Mouse (Mus musculus) kidney, embryonic 16.5 days (tissue): ENCODE results near the gene Gcnt2. TPM values are rescaled to one million over a fixed set of nuclear protein-coding genes. Genes with fewer than 3 reads are reported as not detected.
A peak's percentile ranks its signal among the peaks of the same experiment; 100 is the strongest.

Source experiments
- ATAC-seq: fragments of 200-750 bp; cut with Nextera tagmentation; 2 replicates; pipeline ENCODE4 v1.8.0; 2017; ENCODE audit warnings: moderate TSS enrichment; ENCODE audit not compliant: low FRiP score, low TSS enrichment
- H3K27ac ChIP-seq: fragments of 300-500 bp; sonication (generic); 2 replicates; pipeline ENCODE4 v1.5.1; 2014; ENCODE audit warnings: low read length
- H3K27me3 ChIP-seq: fragments of 300-500 bp; sonication (generic); 2 replicates; pipeline ENCODE4 v1.6.1; 2014; ENCODE audit warnings: low read length, control low read depth, mixed read lengths; ENCODE audit not compliant: insufficient read depth
- H3K36me3 ChIP-seq: fragments of 300-500 bp; sonication (generic); 2 replicates; pipeline ENCODE4 v1.6.1; 2014; ENCODE audit warnings: low read length, control low read depth, mixed read lengths; ENCODE audit not compliant: insufficient read depth
- H3K4me1 ChIP-seq: fragments of 300-500 bp; sonication (generic); 2 replicates; pipeline ENCODE4 v1.6.1; 2014; ENCODE audit warnings: low read length, control low read depth, mixed read lengths; ENCODE audit not compliant: insufficient read depth
- H3K4me2 ChIP-seq: fragments of 300-500 bp; sonication (generic); replicated peaks from 2 replicates; pipeline ENCODE4 v1.6.1; 2014; ENCODE audit warnings: low read depth, low read length
- H3K4me3 ChIP-seq: fragments of 300-500 bp; sonication (generic); 2 replicates; pipeline ENCODE4 v1.5.1; 2014; ENCODE audit warnings: mild to moderate bottlenecking, low read length
- H3K9ac ChIP-seq: fragments of 300-500 bp; sonication (generic); replicated peaks from 2 replicates; pipeline ENCODE4 v1.6.1; 2014; ENCODE audit warnings: low read length
- H3K9me3 ChIP-seq: fragments of 300-500 bp; sonication (generic); 2 replicates; pipeline ENCODE4 v1.6.1; 2016; ENCODE audit warnings: low read length, control low read depth
- WGBS: fragments of 180-500 bp; shearing (Covaris S2); extraction: QIAGEN DNeasy Blood & Tissue Kit; methylation state at CpG from one replicate; pipeline ENCODE4 v1.1.7; 2014; 5-methylcytosine and 5-hydroxymethylcytosine counted together
- polyA plus RNA-seq: library from polyadenylated mRNA; unstranded; fragments of >200 nt; fragmentation: Nextera tagmentation; extraction: Ambion mirVana; gene quantifications from 2 replicates; pipeline ENCODE4 v1.2.1, GENCODE M21; 2015

Gcnt2 gene
- polyA plus RNA-seq, 1 experiment from 2014 or later, result 5.9 TPM

- H3K27me3 ChIP-seq, result no peaks in the 10 kb centered on the region
- no peak for ATAC-seq
- 74% methylated on average over 4 of the region's 4 CpGs for WGBS
These were observed 11.7 kb upstream of the Gcnt2 start for GRCm38 (mm10) chr13:40847898-40848297.

GRCm38 (mm10) chr13:40850686-40851085 is 8.9 kb upstream of the Gcnt2 start:
- 89% methylated on average over 6 of the region's 6 CpGs for WGBS
- Histone ChIP-seq H3K9me3 (no peaks in the 10 kb centered on the region), H3K9ac (no peak overlapping the region), H3K36me3 (no peaks in the 10 kb centered on the region), H3K4me3 (no peak overlapping the region), H3K27me3 (no peaks in the 10 kb centered on the region), H3K4me2 (no peak overlapping the region), H3K27ac (no peak overlapping the region), H3K4me1 (peaks cover 11% of the 10 kb centered on the region)
- no peak for ATAC-seq

More at GRCm38 (mm10) chr13:40847898-40848297, 11.7 kb upstream of the Gcnt2 start:
- no peaks in the 10 kb centered on the region for H3K4me1 ChIP-seq
- H3K9me3 ChIP-seq, result no peaks in the 10 kb centered on the region
- no peak overlapping the region for H3K9ac ChIP-seq
- no peak overlapping the region for H3K4me3 ChIP-seq
- no peaks in the 10 kb centered on the region for H3K36me3 ChIP-seq
- no peak overlapping the region for H3K4me2 ChIP-seq
- H3K27ac ChIP-seq, result no peak overlapping the region

- H3K4me3 ChIP-seq, result no peak overlapping the region
- no peak overlapping the region for H3K27ac ChIP-seq
- 80% methylated on average over 7 of the region's 7 CpGs for WGBS
- H3K36me3 ChIP-seq, result no peaks in the 10 kb centered on the region
- no peaks in the 10 kb centered on the region for H3K27me3 ChIP-seq
- H3K9ac ChIP-seq, result no peak overlapping the region
- H3K4me2 ChIP-seq, result no peak overlapping the region
- ATAC-seq, result no peak
- H3K4me1 ChIP-seq, result peaks cover 11% of the 10 kb centered on the region
- H3K9me3 ChIP-seq, result no peaks in the 10 kb centered on the region
These were observed 8.3 kb upstream of the Gcnt2 start for GRCm38 (mm10) chr13:40851281-40851680.

GRCm38 (mm10) chr13:40851961-40852360 is 7.6 kb upstream of the Gcnt2 start:
- Histone ChIP-seq H3K36me3 (no peaks in the 10 kb centered on the region), H3K9me3 (no peaks in the 10 kb centered on the region), H3K27me3 (no peaks in the 10 kb centered on the region), H3K27ac (no peak overlapping the region), H3K4me3 (no peak overlapping the region), H3K4me2 (no peak overlapping the region), H3K9ac (no peak overlapping the region), H3K4me1 (peaks cover 11% of the 10 kb centered on the region)
- 41% methylated on average over 13 of the region's 13 CpGs for WGBS
- no peak for ATAC-seq

GRCm38 (mm10) chr13:40852791-40853190 is 6.8 kb upstream of the Gcnt2 start:
- no peaks in the 10 kb centered on the region for H3K27me3 ChIP-seq
- peaks cover 11% of the 10 kb centered on the region for H3K4me1 ChIP-seq
- no peak overlapping the region for H3K27ac ChIP-seq
- no peak overlapping the region for H3K4me3 ChIP-seq
- ATAC-seq, result no peak
- no peaks in the 10 kb centered on the region for H3K9me3 ChIP-seq
- no peaks in the 10 kb centered on the region for H3K36me3 ChIP-seq
- H3K4me2 ChIP-seq, result no peak overlapping the region
- no peak overlapping the region for H3K9ac ChIP-seq
- 80% methylated on average over 5 of the region's 5 CpGs for WGBS

- no peak for ATAC-seq
- Histone ChIP-seq H3K4me2 (peak overlapping the region; percentile 70), H3K27me3 (no peaks in the 10 kb centered on the region), H3K4me3 (peak overlapping the region; percentile 42), H3K36me3 (no peaks in the 10 kb centered on the region), H3K27ac (peak overlapping the region; percentile 59; the same call in 1 of the 2 replicates), H3K4me1 (peaks cover 11% of the 10 kb centered on the region), H3K9ac (peak overlapping the region; percentile 70), H3K9me3 (no peaks in the 10 kb centered on the region)
- WGBS, result 85% methylated on average over 4 of the region's 4 CpGs
These were observed 5.7 kb upstream of the Gcnt2 start for GRCm38 (mm10) chr13:40853842-40854241.

GRCm38 (mm10) chr13:40854451-40855058 is 5.0 kb upstream of the Gcnt2 start:
- Histone ChIP-seq H3K4me2 (peak overlapping the region; percentile 70), H3K4me1 (peaks cover 16% of the 10 kb centered on the region), H3K27me3 (no peaks in the 10 kb centered on the region), H3K27ac (peak overlapping the region; percentile 59), H3K9me3 (no peaks in the 10 kb centered on the region), H3K9ac (peak overlapping the region; percentile 70), H3K4me3 (peak overlapping the region; percentile 42), H3K36me3 (no peaks in the 10 kb centered on the region)
- WGBS, result under 1% methylated on average over 13 of the region's 13 CpGs
- peak; percentile 92 for ATAC-seq

GRCm38 (mm10) chr13:40855266-40855665 is 4.3 kb upstream of the Gcnt2 start:
- no peak overlapping the region for H3K9ac ChIP-seq
- H3K27ac ChIP-seq, result peak overlapping the region; percentile 57
- H3K4me2 ChIP-seq, result peak overlapping the region; percentile 70
- H3K36me3 ChIP-seq, result no peaks in the 10 kb centered on the region
- peak overlapping the region; percentile 42; the same call in 1 of the 2 replicates for H3K4me3 ChIP-seq
- H3K4me1 ChIP-seq, result peaks cover 23% of the 10 kb centered on the region
- ATAC-seq, result no peak
- no peaks in the 10 kb centered on the region for H3K9me3 ChIP-seq
- WGBS, result 65% methylated on average over 6 of the region's 6 CpGs
- no peaks in the 10 kb centered on the region for H3K27me3 ChIP-seq

- no peak for ATAC-seq
- Histone ChIP-seq H3K9me3 (no peaks in the 10 kb centered on the region), H3K4me2 (no peak overlapping the region), H3K27me3 (no peaks in the 10 kb centered on the region), H3K27ac (no peak overlapping the region), H3K4me1 (peaks cover 24% of the 10 kb centered on the region), H3K4me3 (no peak overlapping the region), H3K9ac (no peak overlapping the region), H3K36me3 (no peaks in the 10 kb centered on the region)
- 91% methylated on average over 8 of the region's 8 CpGs for WGBS
These were observed 2.8 kb upstream of the Gcnt2 start for GRCm38 (mm10) chr13:40856786-40857185.

- H3K4me3 ChIP-seq, result no peak overlapping the region
- H3K4me2 ChIP-seq, result no peak overlapping the region
- 56% methylated on average over 13 of the region's 13 CpGs for WGBS
- H3K9ac ChIP-seq, result no peak overlapping the region
- H3K27me3 ChIP-seq, result no peaks in the 10 kb centered on the region
- peaks cover 24% of the 10 kb centered on the region for H3K4me1 ChIP-seq
- no peaks in the 10 kb centered on the region for H3K9me3 ChIP-seq
- H3K36me3 ChIP-seq, result no peaks in the 10 kb centered on the region
- ATAC-seq, result no peak
- no peak overlapping the region for H3K27ac ChIP-seq
These were observed 2.2 kb upstream of the Gcnt2 start for GRCm38 (mm10) chr13:40857281-40857818.
